Mouse (Mus musculus) cerebellum, adult 11 months (tissue): Measurements from ENCODE around the gene Pyroxd1.
"Not testable (repeated sequence)": the region's sequence is repeated elsewhere in the genome, so short reads cannot be mapped to it uniquely, and the experiment has no call there.

Source experiments
- DNase-seq: peaks from one replicate; pipeline ENCODE4 v3.0.0; 2022

The Pyroxd1 gene

DNA sequence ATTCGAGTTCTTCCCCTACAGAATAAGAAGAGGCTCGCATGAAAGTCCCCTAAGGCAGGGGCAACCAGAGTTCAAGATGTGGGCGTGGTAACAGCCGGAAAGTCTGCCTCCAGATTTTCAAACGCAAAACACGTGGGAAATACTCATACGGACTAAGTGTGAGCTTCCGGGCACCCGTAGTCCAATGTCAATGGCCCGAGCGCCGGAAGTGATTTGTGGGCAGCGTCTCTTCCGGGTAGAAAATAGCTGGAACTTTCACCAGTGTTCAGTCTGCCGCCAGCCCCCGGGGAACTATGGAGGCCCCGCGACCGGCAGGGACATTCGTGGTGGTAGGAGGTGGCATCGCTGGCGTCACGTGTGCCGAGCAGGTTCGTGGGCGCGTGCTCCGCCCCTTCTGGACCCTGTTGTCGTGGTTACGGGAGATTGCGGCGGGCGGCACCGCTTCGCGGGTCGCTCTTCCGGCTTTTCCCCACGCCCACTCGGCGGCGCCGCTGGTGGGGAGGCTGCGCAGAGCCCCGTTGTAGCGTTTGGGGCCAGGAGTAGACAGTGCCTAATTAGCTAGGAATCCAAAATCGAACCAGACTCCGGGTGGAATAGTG lies at the start of gene Pyroxd1:
TSS of gene Pyroxd1 (plus strand) at position 215 of the 599 bp plus-strand sequence.
- peak; percentile 71 for DNase-seq

DNA sequence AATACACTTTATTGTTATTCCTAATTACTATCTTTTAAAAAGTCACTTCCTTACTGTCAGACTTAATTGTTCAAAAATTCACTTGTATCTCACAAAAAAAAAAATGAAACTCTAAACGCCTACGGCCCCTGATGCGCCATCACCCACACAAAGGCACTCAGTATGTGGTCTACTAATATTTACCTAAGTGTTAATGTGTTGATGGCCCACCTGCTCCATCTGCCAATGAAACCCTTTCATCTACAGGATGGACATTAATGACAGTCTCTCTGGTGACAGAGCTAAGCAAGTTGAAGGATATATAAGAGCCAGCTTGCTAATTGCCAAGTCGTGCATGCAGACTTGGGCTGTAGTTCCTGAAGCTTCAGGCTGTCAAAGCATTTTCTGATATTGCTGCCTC lies 47.4 kb upstream of the Pyroxd1 start, which contains the start of gene Iapp:
TSS of gene Iapp (plus strand) at position 326 of the 400 bp plus-strand sequence.
- DNase-seq = no peak

DNA sequence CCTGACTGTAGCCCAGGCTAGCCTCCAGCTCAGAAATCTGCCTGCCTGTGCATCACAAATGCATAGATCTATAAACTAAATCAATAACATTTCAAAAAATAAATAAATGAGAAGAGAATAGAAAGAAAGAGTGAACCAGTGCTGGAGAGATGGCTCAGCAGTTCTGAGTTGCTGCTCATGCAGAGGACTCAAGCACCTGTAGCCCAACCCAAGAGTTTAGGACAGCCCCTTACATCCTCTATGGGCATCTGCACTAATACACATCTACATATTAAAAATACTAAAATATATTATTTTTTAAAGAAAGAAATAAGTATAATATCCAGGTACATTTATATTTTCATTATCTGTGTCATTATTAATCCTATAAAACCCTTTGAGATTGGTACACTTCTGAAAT lies 40.4 kb upstream of the Pyroxd1 start:
- DNase-seq = no peak

DNA sequence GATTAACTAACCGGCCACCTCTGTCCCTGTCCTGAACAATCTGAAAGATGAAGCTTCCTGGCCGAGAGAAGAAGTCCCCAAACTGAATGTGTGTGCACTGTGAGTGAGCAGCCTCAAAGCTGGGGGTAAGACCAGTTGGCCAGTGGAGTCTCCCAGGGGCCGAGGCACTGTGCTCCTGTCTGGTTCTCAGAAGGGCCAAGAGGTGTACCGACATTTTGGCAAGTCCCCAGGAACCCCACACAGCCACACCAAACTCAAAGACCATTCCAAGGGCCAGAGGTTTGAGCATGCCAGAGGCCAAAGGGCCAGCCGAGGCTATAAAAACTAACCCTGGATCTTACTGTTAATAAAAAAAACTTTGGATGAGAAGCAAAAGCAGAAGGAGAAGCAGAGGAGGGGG lies 31.2 kb upstream of the Pyroxd1 start:
- no peak for DNase-seq

DNA sequence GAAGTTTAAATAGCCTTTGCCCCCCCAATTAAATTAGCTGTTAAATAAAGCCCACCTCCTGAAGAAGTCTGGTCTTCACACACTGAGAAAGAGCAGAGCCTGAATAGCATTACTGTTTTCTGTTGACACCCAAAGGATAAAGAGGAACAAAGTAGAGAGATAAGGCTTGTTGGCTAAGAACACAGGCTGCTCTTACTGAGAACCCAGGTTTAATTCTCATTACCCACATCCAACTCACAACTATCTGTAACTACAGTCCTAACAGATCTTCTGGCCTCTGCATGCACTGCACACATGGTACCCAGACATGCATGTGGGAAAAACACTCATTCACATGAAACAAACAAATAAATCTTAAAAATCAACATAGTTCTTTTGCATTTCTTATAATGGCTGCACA lies 28.3 kb upstream of the Pyroxd1 start:
- DNase-seq = no peak

DNA sequence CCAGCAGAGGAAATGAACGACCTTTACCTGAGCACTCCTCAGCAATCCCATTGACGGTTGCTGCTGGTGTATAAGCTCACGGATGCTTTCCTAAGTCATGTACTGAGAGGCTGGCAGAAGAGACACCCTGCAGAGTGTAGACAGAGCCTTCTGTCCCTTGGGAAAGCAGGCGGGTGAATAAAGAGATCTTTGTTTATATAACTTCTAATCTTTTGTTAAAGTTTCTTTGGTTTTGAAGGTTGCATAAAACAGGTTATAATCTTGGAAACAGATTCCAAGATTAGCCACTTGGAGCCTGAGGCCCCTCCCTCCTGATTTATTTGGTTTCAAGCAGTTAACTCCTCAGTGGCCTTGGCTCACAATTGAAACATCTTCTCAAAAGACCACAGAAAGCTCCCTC lies 22.6 kb upstream of the Pyroxd1 start, which contains the start of gene Slco1a5:
TSS of gene Slco1a5 (minus strand) at position 101 of the 400 bp plus-strand sequence.
- DNase-seq = no peak

DNA sequence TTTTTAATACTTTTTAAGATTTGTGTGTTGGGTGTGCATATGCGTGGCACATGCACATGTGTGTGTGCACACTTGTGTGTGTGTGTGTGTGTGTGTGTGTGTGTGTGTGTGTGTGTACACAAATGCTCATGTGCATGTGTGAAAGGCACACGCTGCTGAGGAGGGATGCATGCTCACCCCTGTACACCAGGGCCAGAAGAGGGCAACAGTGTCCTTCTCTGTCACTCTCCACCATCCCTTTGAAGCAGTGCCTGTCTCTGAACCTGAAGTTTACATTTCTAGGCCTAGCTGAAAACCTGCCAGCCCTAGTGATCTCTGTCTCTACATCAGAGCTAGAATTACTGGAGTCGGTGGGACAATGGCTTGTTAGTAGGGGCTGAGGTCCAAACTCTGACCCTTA lies 18.9 kb upstream of the Pyroxd1 start:
- DNase-seq = no peak

DNA sequence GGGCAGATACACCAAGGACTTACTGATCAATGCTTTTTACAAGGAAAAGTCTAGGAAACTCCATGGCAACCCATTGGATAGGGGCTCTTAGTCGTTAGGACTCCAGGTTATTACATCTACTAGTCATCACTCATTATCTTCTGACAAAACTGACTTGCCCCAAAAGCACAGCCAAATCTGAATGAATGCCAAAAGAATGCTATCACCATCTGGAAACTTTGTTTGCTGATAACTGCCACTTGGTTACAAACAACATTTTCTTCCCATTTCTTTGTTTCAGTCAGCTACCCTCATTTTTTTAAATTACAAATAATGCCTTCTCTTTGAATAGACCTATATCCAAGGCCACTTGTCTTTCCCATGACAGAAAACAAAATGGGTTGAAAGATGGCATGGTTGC lies 16.3 kb upstream of the Pyroxd1 start:
- DNase-seq = no peak

DNA sequence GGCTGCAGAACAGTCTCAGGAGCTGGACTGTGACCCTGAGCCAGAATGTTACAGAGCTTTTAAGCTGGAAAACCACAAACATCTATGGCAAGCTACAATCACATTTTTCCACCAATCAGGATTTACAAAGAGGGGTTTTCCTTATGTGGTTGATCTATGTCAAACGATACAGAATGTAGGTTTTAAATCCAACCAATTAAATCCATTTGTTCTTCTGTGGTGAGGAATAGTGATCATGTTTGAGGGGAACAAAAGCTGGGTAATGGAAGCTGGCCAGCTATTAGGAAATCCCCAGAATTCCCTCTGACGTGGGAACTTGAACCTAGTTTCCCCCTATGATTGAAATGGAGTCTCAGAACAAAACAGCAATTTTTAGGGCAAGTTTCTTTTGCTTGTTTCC lies 6.5 kb upstream of the Pyroxd1 start:
- DNase-seq = no peak

DNA sequence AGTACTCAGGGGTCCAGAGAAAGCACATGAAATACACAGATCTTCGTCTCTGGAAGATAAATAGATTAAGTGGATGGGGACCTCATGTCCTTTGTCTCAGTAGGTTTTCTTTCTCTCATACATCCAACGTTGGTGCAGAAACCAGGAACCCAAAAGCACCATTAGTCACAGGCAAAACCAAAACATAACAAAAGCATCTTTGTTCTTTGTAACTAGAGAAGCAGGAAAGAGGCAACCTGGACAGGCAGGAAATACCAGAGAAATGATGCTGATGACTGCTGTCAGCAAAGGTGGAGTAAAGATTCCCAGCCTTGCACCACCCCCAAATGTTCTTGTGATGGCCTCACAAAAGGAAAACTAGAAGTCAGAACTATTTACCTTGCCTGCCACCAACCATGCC lies 5.9 kb upstream of the Pyroxd1 start:
- DNase-seq = no peak

DNA sequence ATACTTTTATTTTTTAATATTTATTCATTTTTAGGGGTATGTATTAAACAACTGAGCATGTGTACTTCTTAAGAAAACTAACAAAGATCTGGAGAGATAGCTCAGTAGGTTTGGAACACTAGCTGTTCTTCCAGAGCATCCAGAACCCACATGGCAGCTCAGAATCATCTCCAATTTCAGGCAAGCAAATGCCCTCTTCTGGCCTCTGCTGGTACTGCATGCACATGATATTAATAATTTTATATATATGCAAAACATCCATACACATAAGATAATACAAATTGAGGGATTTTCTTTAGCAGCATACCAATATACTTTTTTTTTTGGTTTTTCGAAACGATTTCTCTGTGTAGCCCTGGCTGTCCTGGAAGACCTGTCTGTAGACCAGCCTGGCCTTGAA lies 1.9 kb upstream of the Pyroxd1 start:
- DNase-seq = no peak

DNA sequence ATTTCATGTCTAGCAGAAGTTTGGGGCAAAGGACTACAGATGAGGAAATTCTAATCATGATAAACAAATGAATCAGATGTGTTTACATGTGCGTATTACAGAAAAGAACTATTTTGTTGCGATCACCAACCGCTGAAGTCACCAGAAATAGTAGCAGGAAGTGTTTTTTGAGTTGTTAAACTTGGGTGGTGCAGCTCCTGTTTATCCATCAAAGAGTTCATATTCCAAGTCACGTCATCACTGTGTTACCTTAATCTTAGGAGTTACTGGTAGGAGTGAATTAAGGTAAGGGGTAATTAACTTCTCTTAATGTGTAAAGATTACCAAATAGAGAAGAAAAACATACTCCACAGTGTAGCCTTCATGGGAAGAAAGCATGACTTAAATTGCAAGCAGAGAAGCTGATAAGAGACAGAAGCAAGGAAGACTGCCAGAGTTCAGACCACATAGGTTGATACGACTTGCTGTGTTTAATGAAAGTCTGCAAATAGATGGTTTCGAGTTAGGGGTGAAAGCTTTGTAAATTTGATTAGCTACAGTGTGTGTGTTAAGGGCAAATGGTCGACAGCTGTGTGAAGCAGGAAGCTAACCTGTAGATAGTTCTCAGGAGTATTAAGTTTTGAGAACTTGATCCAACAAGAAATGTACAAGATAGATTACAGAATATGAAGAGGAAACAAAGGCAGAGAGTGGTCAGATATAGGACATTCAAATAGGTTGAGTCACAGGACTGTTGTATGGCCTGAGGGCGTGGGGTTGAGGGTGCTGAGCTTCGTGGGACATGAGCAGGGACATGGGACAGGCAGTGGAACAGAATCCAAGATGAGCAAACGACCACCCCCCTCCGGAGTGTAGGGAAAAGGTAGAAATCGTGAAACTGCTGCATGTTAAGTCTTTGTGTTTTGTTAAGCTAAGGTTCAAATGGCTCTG lies 992 bp downstream of the Pyroxd1 start:
- no peak for DNase-seq

DNA sequence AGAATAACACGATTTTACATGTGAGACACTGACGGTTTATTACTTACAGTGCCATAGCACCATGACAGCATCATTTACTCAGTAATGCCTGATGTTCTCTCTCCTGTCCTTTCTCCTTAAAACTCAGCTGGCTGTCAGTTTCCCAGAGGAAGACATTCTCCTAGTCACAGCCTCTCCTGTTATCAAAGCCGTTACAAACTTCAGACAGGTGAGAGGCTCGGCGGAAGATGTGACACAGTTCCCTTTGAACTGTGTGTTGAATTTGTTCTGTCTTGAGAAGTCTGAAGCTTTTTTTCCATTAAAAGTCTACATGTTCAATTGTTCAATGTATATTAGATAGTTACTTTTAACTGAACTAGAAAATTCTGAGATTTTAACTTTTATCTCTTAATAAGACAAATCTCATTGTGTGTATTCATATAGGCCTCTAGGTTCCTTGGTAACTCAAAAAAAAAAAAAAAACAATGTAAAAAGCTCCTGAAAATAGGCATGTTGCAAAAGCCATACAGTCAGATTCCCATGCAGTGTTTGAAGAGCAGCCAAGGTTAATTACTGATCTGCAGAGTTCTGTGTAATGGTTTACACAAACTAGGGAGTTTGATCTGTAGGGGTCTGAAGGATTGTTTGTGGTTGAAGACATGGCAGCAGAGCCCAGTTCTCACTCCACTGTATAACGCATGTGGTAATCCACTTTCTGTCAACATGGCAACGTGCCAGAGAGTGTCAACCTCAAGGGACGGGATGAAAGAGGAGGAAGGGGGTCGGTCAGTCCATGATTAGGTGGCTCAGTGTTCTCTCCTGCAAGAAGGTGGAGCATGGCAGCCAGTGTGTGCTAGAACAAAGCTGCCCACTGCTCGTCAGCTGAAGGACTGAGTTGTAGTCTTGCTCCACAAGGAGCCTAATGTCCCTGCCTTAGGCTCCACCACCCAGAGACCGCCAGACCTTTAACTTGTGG lies 2.3 kb downstream of the Pyroxd1 start:
- DNase-seq = no peak

DNA sequence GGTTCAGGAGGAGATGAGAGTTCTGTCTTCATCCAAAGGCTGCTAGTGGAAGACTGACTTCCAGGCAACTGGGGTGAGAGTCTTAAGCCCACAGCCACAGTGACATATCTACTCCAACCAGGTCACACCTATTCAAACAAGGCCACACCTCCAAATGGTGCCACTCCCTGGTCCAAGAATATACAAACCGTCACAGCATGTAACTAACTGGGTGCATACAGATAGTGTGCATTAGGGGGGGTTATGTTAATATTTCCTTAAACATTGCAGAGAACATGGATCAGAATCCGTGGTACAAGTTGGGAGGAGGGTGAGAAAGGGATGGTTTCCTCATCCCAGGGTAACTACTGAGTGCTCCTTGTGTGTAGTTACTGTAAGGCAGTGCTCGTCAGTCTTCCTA lies 6.6 kb downstream of the Pyroxd1 start:
- not testable (repeated sequence) for DNase-seq

DNA sequence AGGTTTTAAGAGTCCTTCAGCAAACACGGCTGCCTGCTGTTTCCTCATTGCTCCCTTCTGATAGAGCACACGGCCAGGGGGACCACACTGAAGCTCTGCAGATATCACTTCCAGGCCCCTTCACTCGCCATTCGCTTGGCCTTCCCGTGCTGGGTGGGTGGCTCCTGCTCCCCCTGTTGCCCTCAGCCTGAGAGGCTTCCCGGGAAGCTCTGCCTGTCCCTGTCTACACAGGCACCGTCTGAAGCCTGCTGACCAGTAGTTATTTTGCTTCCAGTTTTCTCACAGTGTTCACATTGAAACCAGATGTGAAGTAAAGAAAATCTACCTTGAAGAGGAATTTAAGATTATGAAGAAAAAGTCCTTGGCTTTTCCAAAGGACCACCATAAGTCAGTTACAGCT lies 11.7 kb downstream of the Pyroxd1 start:
- no peak for DNase-seq

DNA sequence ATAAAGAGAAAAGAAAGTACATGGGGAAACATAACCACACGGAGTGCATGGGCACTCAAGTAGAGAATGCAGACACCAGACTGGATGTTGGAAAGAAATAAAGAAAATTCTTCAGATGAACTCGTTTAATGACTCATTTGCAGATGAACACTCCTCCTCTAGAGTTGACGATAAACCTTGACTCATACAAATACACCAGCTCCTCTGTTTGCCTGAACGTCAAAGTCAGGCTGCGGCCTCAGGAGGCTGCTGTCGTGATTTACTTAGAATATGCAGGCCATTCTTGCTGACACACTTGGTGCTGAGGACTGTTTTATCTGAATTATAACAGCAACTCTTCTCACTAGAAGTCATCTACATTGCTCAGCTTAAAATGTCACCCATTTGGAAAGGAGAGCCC lies 16.6 kb downstream of the Pyroxd1 start:
- no peak for DNase-seq

DNA sequence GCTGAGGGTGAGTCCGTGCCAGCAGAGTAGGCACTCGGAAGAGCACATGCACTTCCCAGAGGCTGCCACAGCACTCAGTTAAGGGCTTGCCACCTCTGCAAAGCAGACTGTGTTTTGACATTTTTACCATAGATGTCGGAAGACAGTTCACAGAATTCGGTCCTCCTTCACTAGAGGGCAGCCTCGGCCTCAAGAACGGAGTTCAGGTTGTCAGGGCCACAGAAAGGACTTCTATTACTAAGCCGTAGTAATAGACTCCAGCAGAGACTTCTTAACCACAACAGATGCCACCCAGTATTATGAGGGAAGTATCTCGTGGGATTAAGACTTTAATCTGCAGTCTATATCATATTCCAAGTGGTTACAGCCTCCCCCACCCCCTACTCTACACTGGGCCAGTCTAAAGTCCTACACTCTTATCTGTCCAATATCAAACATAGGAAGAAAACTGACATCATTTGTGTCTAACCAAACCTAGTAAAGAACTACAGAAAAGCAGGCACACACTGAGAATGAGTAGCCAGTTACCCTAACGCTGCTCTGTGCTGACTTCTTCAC lies 17.6 kb downstream of the Pyroxd1 start:
- no peak for DNase-seq

DNA sequence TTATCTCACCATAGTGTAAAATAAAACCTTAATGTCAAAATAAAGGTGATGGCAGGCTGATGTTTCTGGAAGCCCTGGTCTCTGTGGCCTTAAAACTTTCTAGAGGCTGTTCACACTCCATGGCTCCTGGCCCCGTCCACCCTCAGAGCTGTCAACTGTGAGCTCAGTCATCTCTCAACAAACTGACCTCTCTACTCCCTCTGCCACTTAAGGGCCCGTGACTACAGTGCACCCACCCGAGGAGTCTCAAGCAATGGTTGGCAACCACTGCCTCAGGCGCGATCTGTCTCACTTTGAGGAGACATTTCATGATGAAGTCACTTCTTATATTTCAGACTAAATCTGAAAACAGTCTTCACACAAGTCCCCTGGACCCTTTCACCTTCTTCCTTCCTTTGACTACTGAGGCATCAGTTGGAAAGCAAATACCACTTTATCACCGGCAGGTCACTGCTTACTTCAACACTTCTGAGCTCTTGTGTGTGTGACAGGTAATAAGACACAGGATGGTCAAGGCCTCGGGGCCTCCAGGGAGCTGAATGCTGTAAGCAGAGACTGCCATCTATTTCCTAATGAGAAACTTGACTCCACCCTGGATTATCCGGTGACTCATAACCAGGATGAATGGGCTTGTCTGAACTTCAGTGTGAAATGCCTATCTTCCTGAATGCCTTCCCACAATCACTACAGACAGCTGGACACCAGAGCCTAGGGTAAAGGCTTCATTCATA lies 20.5 kb downstream of the Pyroxd1 start:
- no peak for DNase-seq

DNA sequence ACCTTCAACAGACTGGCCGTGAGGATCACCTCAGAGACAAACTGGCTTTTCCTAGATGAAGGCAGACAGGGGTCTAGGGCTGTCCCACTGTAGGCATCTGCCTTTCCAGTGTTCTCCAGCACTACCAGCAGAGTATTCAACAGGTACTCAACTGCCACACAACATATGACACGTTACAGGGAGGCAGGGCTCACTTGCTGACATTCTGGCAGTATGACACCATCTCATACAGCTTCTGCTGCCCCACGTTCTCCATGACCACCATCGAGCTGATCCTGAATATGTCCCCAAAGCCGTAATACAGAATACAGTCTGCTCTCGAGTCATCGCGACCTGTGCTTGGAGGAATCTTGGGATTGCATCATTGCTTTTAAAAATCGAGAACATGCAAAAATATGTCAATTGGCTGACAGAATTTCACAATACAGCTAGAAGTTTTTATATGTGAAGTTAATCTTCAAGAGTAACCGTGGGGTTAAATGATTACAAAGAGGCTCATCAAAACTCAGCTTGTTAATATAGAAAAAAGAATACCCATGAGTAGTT lies 21.1 kb downstream of the Pyroxd1 start:
- DNase-seq = no peak

DNA sequence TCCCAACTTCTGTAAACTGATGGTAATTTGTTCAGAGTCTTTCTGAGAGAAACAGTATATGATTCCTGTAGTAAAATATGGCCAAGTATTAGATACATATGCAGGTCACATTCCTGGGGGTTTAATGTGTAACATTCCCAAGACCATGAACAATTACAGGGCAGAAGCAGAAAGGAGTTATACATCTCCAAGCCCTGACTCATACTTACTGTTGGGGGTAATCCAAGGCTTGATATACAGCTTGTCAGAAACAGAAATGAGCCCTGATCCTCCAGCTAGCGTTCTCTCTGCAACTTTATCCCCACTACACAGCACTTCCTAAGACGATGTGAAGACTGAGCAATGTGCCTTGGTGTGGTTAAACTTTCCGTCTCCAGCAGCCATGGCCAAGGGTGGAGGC lies 22.1 kb downstream of the Pyroxd1 start:
- DNase-seq = no peak

DNA sequence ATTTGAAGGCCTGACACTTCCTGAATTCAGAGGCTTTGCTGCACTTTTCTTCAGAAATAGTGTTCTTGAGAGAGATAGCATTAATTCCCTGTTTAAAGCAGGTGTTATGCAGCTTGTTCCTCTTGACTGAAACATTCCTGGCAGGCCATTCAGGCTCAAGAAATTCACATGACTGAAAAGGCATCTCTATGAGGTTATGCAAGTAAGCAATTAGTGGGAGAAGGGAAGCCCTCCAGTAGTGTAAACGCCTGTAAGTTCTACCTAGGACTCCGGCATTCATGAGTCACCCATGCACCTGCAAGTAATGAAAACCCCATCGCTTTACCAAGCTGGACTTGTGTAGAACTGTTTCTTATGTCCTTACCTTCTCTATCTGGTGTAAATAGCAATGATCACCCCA lies 24.1 kb downstream of the Pyroxd1 start:
- DNase-seq = no peak

DNA sequence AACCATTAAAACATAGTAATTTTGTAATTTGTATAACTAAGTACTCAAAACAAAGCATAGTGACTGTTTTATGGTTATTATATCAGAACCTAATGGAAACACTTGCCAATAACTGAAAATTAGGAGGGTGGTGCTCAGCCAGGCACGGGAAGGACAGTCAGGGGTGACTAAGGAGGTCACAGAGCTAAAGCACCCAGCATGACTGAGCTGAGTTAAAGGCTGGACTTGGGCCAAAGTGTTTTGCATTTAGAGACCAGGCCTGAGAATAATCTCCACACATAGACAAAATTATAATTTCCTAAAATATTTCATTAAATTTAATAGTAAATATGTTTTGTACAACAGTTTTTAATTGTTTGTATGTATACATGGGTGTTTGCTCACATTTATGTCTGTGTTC lies 31.6 kb downstream of the Pyroxd1 start:
- DNase-seq = no peak
